ENCODE assay signal across 27 mouse cellular contexts in genomic region chr1:119530941-119531340, GRCm38 (mm10). TPM values are rescaled to one million over a fixed set of nuclear protein-coding genes. Genes with fewer than 3 reads are reported as not detected.
DNase-seq lines count a peak whose midpoint lies in the region; ATAC-seq and TF ChIP-seq lines count a peak whose summit lies in the region.
"Had no signal": no experiment of that assay in that cellular context is flagged by ENCODE, and none has a peak within 500 bp of the region (broad histone marks: within the 10 kb centered on the region; RNA-seq: fewer than 3 reads in every experiment).

No protein-coding gene starts in this region.

- no peak for TF ChIP-seq POLR2A in lung, adult 2 months (IDR thresholded peaks at IDR 0.05; ENCODE audit: borderline replicate concordance, extremely low read depth, low read depth, low read length)

- peaks cover 34% of the 10 kb centered on the region for H3K36me3 ChIP-seq in kidney, embryonic 15.5 days
- peaks cover 25% of the 10 kb centered on the region for H3K36me3 ChIP-seq in lung, embryonic 16.5 days (ENCODE audit: control insufficient read depth, insufficient read depth, low read length)
- H3K36me3 ChIP-seq in intestine, embryonic 16.5 days (ENCODE audit: control insufficient read depth, insufficient read depth, low read length): peaks cover 23% of the 10 kb centered on the region
- peaks cover 26% of the 10 kb centered on the region for H3K36me3 ChIP-seq in stomach, embryonic 16.5 days (ENCODE audit: control insufficient read depth, insufficient read depth, low read length)

- no peak overlapping the region for H3K4me2 ChIP-seq in kidney, embryonic 15.5 days
- H3K4me2 ChIP-seq in lung, embryonic 16.5 days (ENCODE audit: low read depth, low read length): no peak overlapping the region
- no peak overlapping the region for H3K4me2 ChIP-seq in intestine, embryonic 16.5 days (ENCODE audit: low read depth, low read length)
- H3K4me2 ChIP-seq in stomach, embryonic 16.5 days (ENCODE audit: low read depth, low read length): no peak overlapping the region
- H3K4me2 ChIP-seq: heart, embryonic 13.5 days; limb, embryonic 15.5 days; liver, embryonic 13.5 days; midbrain, embryonic 11.5 days; neural tube, embryonic 12.5 days had no signal

- H3K9me3 ChIP-seq in kidney, embryonic 15.5 days (replicated peaks): peaks cover 17% of the 10 kb centered on the region
- H3K9me3 ChIP-seq in lung, embryonic 16.5 days (ENCODE audit: control insufficient read depth, low read length): peaks cover 13% of the 10 kb centered on the region
- peaks cover 18% of the 10 kb centered on the region; the same call in 1 of the 2 replicates for H3K9me3 ChIP-seq in intestine, embryonic 16.5 days (ENCODE audit: control insufficient read depth, low read length)
- peaks cover 17% of the 10 kb centered on the region for H3K9me3 ChIP-seq in stomach, embryonic 16.5 days (replicated peaks; ENCODE audit: control insufficient read depth, low read length)

- DNase-seq in kidney, adult 8-10 months: peak; percentile 75
- no peak for DNase-seq in lung, adult 2 months
- no peak for DNase-seq in right cerebral cortex, adult 18-20 months
- no peak for DNase-seq in left cerebral cortex, postnatal 25 days (ENCODE audit: low spot score in 2 of 2)
- DNase-seq: adrenal gland, adult 8-10 months; cerebellum, adult 2 months; cerebellum, postnatal 14 days; heart, postnatal 10 days; layer of hippocampus, postnatal 36 days; liver, embryonic 13.5 days; lung, postnatal 14 days; right cerebral cortex, postnatal 4 days had no signal

- no peaks in the 10 kb centered on the region for H3K27me3 ChIP-seq in kidney, embryonic 15.5 days
- no peaks in the 10 kb centered on the region for H3K27me3 ChIP-seq in lung, embryonic 16.5 days (ENCODE audit: control insufficient read depth, insufficient read depth, low read depth, low read length)
- no peaks in the 10 kb centered on the region for H3K27me3 ChIP-seq in intestine, embryonic 16.5 days (replicated peaks; ENCODE audit: control insufficient read depth, insufficient read depth, low read length)
- no peaks in the 10 kb centered on the region for H3K27me3 ChIP-seq in stomach, embryonic 16.5 days (ENCODE audit: control insufficient read depth, insufficient read depth, low read length)
- H3K27me3 ChIP-seq: heart, embryonic 13.5 days; limb, embryonic 15.5 days; liver, embryonic 13.5 days; neural tube, embryonic 12.5 days had no signal

- 84% methylated on average over 13 of the region's 13 CpGs for WGBS in kidney, embryonic 15.5 days
- WGBS in lung, embryonic 16.5 days: 57% methylated on average over 13 of the region's 13 CpGs
- 67% methylated on average over 13 of the region's 13 CpGs for WGBS in lung, adult 2 months
- WGBS in intestine, embryonic 16.5 days: 59% methylated on average over 13 of the region's 13 CpGs
- 63% methylated on average over 13 of the region's 13 CpGs for WGBS in stomach, embryonic 16.5 days

- H3K9ac ChIP-seq in kidney, embryonic 15.5 days: no peak overlapping the region
- no peak overlapping the region for H3K9ac ChIP-seq in lung, embryonic 16.5 days (ENCODE audit: low read length)
- no peak overlapping the region for H3K9ac ChIP-seq in intestine, embryonic 16.5 days (ENCODE audit: low read depth, low read length)
- no peak overlapping the region for H3K9ac ChIP-seq in stomach, embryonic 16.5 days (ENCODE audit: low read length)
- H3K9ac ChIP-seq: heart, embryonic 13.5 days; limb, embryonic 15.5 days; liver, embryonic 13.5 days; neural tube, embryonic 12.5 days had no signal

- no peak for TF ChIP-seq CTCF in lung, adult 2 months (IDR thresholded peaks at IDR 0.05; ENCODE audit: insufficient read depth, low read length)

- no peak overlapping the region for H3K27ac ChIP-seq in kidney, embryonic 15.5 days
- peak overlapping the region; percentile 84 for H3K27ac ChIP-seq in lung, embryonic 16.5 days (ENCODE audit: low read length)
- peak overlapping the region; percentile 68 for H3K27ac ChIP-seq in intestine, embryonic 16.5 days (ENCODE audit: low read length)
- H3K27ac ChIP-seq in stomach, embryonic 16.5 days (ENCODE audit: low read length): peak overlapping the region; percentile 1; the same call in 1 of the 2 replicates
- H3K27ac ChIP-seq: heart, embryonic 13.5 days; hindbrain, postnatal 0 days; kidney, postnatal 0 days; limb, embryonic 10.5 days; liver, embryonic 13.5 days; neural tube, embryonic 12.5 days had no signal

- no peak overlapping the region for H3K4me3 ChIP-seq in kidney, embryonic 15.5 days (replicated peaks)
- H3K4me3 ChIP-seq in lung, embryonic 16.5 days (ENCODE audit: low read length): no peak overlapping the region
- no peak overlapping the region for H3K4me3 ChIP-seq in lung, adult 2 months (replicated peaks; ENCODE audit: extremely low read depth, low read depth, low read length)
- H3K4me3 ChIP-seq in intestine, embryonic 16.5 days (ENCODE audit: low read length): no peak overlapping the region
- no peak overlapping the region for H3K4me3 ChIP-seq in stomach, embryonic 16.5 days (replicated peaks; ENCODE audit: low read length)
- H3K4me3 ChIP-seq: erythroblast, embryonic 14.5 days; heart, embryonic 13.5 days; limb, embryonic 10.5 days; limb, embryonic 15.5 days; liver, embryonic 13.5 days; myocyte; neural tube, embryonic 12.5 days had no signal

- H3K4me1 ChIP-seq in kidney, embryonic 15.5 days: peaks cover 9% of the 10 kb centered on the region
- peaks cover 12% of the 10 kb centered on the region for H3K4me1 ChIP-seq in lung, embryonic 16.5 days (replicated peaks; ENCODE audit: control insufficient read depth, insufficient read depth, low read length)
- peaks cover 7% of the 10 kb centered on the region; the same call in 1 of the 2 replicates for H3K4me1 ChIP-seq in lung, adult 2 months (ENCODE audit: control insufficient read depth, insufficient read depth, low read length)
- H3K4me1 ChIP-seq in intestine, embryonic 16.5 days (ENCODE audit: control insufficient read depth, insufficient read depth, low read length): peaks cover 16% of the 10 kb centered on the region
- H3K4me1 ChIP-seq in stomach, embryonic 16.5 days (ENCODE audit: control insufficient read depth, insufficient read depth, low read length): peaks cover 9% of the 10 kb centered on the region

- ATAC-seq in kidney, embryonic 15.5 days (replicated peaks; ENCODE audit: low FRiP score): no peak
- ATAC-seq in lung, embryonic 16.5 days (ENCODE audit: low read depth): no peak
- ATAC-seq in intestine, embryonic 16.5 days: peak; percentile 12; the same call in 1 of the 2 replicates
- ATAC-seq in stomach, embryonic 16.5 days (ENCODE audit: insufficient read depth, low FRiP score): no peak
- ATAC-seq: CD4-positive, CD25-positive, alpha-beta regulatory T cell, adult 4 months; forebrain, embryonic 16.5 days; hindbrain, postnatal 0 days had no signal

- intact Hi-C loops in left cerebral cortex, postnatal 25 days (cut with DNase I): no loop called here

RNA-seq across cellular contexts. Expression of gene Tmem185b, which starts 5.0 kb away (rescaled TPM):
- polyA plus RNA-seq in kidney, embryonic 15.5 days (2015; fragmentation: Nextera tagmentation; extraction: Ambion mirVana): 29.8 and 31.4 TPM in 2 replicates
- polyA plus RNA-seq in lung, embryonic 16.5 days (2015; fragmentation: Nextera tagmentation; extraction: Ambion mirVana): 30.6 and 32.7 TPM in 2 replicates
- polyA plus RNA-seq in lung, adult 2 months (2012; rRNA removed): 20.6 and 29.5 TPM in 2 replicates
- polyA plus RNA-seq in intestine, embryonic 16.5 days (2015; fragmentation: Nextera tagmentation; extraction: Ambion mirVana): 27.2 and 27.7 TPM in 2 replicates
- 20.5 and 21.7 TPM in 2 replicates for polyA plus RNA-seq in stomach, embryonic 16.5 days (2015; fragmentation: Nextera tagmentation; extraction: Ambion mirVana)
- total RNA-seq in left cerebral cortex, postnatal 25 days (2021): 10 to 100 TPM; 13.9 to 18.5 TPM

RNA-seq across cellular contexts. Expression of gene Ralb, which starts 26.3 kb away (rescaled TPM):
- 151 and 155 TPM in 2 replicates for polyA plus RNA-seq in kidney, embryonic 15.5 days (2015; fragmentation: Nextera tagmentation; extraction: Ambion mirVana)
- polyA plus RNA-seq in lung, embryonic 16.5 days (2015; fragmentation: Nextera tagmentation; extraction: Ambion mirVana): 252 TPM in 2 replicates
- 47.9 and 54.1 TPM in 2 replicates for polyA plus RNA-seq in lung, adult 2 months (2012; rRNA removed)
- polyA plus RNA-seq in intestine, embryonic 16.5 days (2015; fragmentation: Nextera tagmentation; extraction: Ambion mirVana): 203 and 218 TPM in 2 replicates
- polyA plus RNA-seq in stomach, embryonic 16.5 days (2015; fragmentation: Nextera tagmentation; extraction: Ambion mirVana): 155 and 157 TPM in 2 replicates
- total RNA-seq in left cerebral cortex, postnatal 25 days (2021): 10 to 100 TPM; 22.7 to 24.0 TPM

Comparison
In these comparisons a context has a peak if more than half of its experiments do, and no peak if none do; other contexts are left out.
1. DNase-seq: peak in kidney, adult 8-10 months (2 of 2); none in lung, adult 2 months (single experiment), right cerebral cortex, adult 18-20 months (single experiment) and left cerebral cortex, postnatal 25 days (0 of 2).